Mouse (Mus musculus): Measurements from ENCODE around the gene Arrdc2.

DNA sequence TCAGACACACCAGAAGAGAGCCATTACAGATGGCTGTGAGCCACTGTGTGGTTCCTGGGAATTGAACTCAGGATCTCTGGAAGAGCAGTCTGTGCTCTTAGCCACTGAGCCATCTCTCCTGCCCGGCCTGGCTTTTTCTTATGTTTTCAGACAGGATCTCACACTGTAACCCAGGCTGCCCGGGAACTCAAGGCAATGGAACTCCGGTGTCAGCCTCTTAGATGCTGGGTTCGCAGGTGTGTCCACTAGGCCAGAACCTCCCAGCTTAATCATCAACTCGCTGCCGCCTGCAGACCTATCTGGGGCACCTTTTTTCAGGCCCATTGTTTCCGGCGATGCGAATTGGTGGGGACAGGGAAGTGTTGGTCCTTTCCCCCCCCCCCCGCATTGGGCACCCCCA lies 1.1 kb upstream of the Arrdc2 start:
- TF ChIP-seq CTCF (IDR thresholded peaks at IDR 0.05; ENCODE audit: extremely low read depth, insufficient read depth, low read length), result no peak
- no peak for TF ChIP-seq POLR2A (IDR thresholded peaks at IDR 0.05; ENCODE audit: extremely low read depth, insufficient read depth, low read length)

All from cortical plate, adult 2 months (tissue).